Mouse (Mus musculus) heart, embryonic 14.5 days (tissue): ENCODE results near the gene Kat2b. TPM values are rescaled to one million over a fixed set of nuclear protein-coding genes. Genes with fewer than 3 reads are reported as not detected.
A peak's percentile ranks its signal among the peaks of the same experiment; 100 is the strongest.

Experiments used
- ATAC-seq: fragments of 200-750 bp; cut with Nextera tagmentation; 2 replicates; pipeline ENCODE4 v1.8.0; 2017; ENCODE audit warnings: low read depth, moderate TSS enrichment; ENCODE audit not compliant: insufficient number of reproducible peaks, insufficient read depth, low FRiP score
- H3K27ac ChIP-seq, 2 experiments: fragments of 200-500 bp in 1 of 2; fragments of 300-500 bp in 1 of 2; sonication (generic) in 1 of 2; replicated peaks in 1 of 2; 2 replicates each; pipeline ENCODE4 v1.5.1; 2012 to 2014; ENCODE audit warnings: low read depth in 2 of 2, low read length in 2 of 2, control low read depth in 1 of 2, mild to moderate bottlenecking in 1 of 2, mixed read lengths in 1 of 2; ENCODE audit not compliant: control insufficient read depth in 1 of 2, insufficient read depth in 1 of 2
- H3K27me3 ChIP-seq: fragments of 300-500 bp; sonication (generic); 2 replicates; pipeline ENCODE4 v1.6.1; 2014; ENCODE audit warnings: mild to moderate bottlenecking, low read length, control low read depth; ENCODE audit not compliant: control insufficient read depth, insufficient read depth
- H3K36me3 ChIP-seq: fragments of 300-500 bp; sonication (generic); 2 replicates; pipeline ENCODE4 v1.6.1; 2014; ENCODE audit warnings: mild to moderate bottlenecking, control low read depth, low read length, mixed read lengths; ENCODE audit not compliant: control insufficient read depth, insufficient read depth
- H3K4me1 ChIP-seq, 2 experiments: fragments of 200-500 bp in 1 of 2; fragments of 300-500 bp in 1 of 2; sonication (generic) in 1 of 2; 2 replicates each; pipeline ENCODE4 v1.6.1; 2012 to 2014; ENCODE audit warnings: low read length in 2 of 2, control low read depth in 1 of 2, mixed read lengths in 1 of 2; ENCODE audit not compliant: control insufficient read depth in 2 of 2, insufficient read depth in 2 of 2
- H3K4me2 ChIP-seq: fragments of 300-500 bp; sonication (generic); 2 replicates; pipeline ENCODE4 v1.6.1; 2014; ENCODE audit warnings: mild to moderate bottlenecking, low read length
- H3K4me3 ChIP-seq, 2 experiments: fragments of 200-500 bp in 1 of 2; fragments of 300-500 bp in 1 of 2; sonication (generic) in 1 of 2; 2 replicates each; pipeline ENCODE4 v1.5.1; 2012 to 2014; ENCODE audit warnings: low read length in 2 of 2, mild to moderate bottlenecking in 2 of 2, control low read depth in 1 of 2, low read depth in 1 of 2, moderate library complexity in 1 of 2; ENCODE audit not compliant: control insufficient read depth in 1 of 2, insufficient read depth in 1 of 2
- H3K9ac ChIP-seq: fragments of 300-500 bp; sonication (generic); 2 replicates; pipeline ENCODE4 v1.6.1; 2014; ENCODE audit warnings: mild to moderate bottlenecking, low read length
- H3K9me3 ChIP-seq: fragments of 300-500 bp; sonication (generic); 2 replicates; pipeline ENCODE4 v1.6.1; 2016; ENCODE audit warnings: low read length, control low read depth; ENCODE audit not compliant: control insufficient read depth
- WGBS: fragments of 180-500 bp; shearing (Covaris S2); extraction: QIAGEN DNeasy Blood & Tissue Kit; methylation state at CpG from one replicate; pipeline ENCODE4 v1.1.7; 2014; 5-methylcytosine and 5-hydroxymethylcytosine counted together
- polyA plus RNA-seq: library from polyadenylated mRNA; unstranded; fragments of >200 nt; fragmentation: Nextera tagmentation; extraction: Ambion mirVana; gene quantifications from 2 replicates; pipeline ENCODE4 v1.2.1, GENCODE M21; 2014

The Kat2b gene
- polyA plus RNA-seq, 1 experiment from 2014 or later = 16.6 TPM

DNA sequence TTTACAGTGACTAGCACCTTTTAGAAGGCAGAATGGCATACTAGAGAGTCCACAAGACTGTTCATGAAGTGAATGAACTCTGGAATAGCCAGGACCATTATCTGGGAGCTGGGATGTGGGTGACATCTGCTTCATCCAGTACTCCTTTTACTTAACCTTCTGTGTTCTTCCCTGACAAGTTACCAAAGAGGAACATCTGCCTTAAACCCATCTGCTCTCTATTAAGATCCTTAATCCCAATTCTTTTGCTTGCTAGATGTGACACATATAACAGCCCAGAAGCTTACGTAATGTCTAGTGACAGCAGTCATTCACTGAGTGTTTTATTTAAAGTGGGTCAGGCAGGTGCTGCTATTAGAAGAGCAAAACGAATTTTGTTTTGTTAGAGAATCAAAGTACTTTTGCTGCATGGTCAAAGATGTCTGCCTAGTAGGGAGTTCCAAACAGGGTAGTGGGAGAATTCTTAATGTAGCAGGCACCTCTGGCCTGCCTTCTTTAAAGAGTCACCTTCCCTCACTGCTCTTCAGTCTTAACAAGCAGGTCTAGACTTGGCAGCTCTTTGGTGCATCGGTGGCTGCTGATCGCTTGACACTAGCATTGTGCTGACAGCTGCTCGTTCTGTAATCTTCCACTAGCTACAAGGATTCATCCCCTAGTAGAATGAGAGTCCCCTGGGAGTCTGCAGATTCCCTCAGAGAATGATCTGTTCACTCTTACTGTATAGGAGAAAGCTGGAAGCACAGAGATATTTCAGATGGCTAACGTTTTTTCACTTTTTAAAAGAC is 94.6 kb downstream of the Kat2b start:
- peak; percentile 39 for ATAC-seq
- 32% methylated on average over 6 of the region's 6 CpGs for WGBS
- H3K4me2 ChIP-seq = no peak overlapping the region
- H3K27me3 ChIP-seq = no peaks in the 10 kb centered on the region
- no peaks in the 10 kb centered on the region for H3K9me3 ChIP-seq
- no peak overlapping the region for H3K9ac ChIP-seq
- peak overlapping the region in 1 of 2 experiments; percentile 47; a peak in 2 of 4 replicates for H3K27ac ChIP-seq
- H3K4me3 ChIP-seq = no peak overlapping the region
- H3K36me3 ChIP-seq = peaks cover 75% of the 10 kb centered on the region
- peaks cover 0 to 7% of the 10 kb centered on the region in 2 experiments; a peak in 1 of 4 replicates for H3K4me1 ChIP-seq

DNA sequence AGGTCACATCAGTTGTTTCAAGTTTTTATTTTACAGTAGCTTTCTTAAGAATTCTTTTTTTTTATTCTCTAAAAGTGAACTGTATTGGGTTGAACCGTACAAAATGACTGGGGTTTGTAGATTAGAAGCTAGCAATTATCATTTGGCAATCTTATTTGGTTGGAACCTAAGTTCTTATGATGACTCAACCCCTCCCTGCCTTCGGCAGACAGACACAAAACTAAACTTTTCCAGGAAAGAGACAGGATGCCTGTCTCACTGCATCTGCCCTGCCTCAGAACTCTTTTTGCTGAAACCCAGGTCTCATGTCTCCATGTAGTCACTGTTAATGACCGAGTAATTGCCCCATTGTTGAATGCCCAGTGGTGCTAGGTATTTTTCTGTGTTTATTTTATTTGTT is 97.6 kb downstream of the Kat2b start:
- H3K4me3 ChIP-seq = no peak overlapping the region
- no peaks in the 10 kb centered on the region for H3K9me3 ChIP-seq
- peaks cover 0 to 7% of the 10 kb centered on the region in 2 experiments; a peak in 1 of 4 replicates for H3K4me1 ChIP-seq
- no peaks in the 10 kb centered on the region for H3K27me3 ChIP-seq
- H3K4me2 ChIP-seq = no peak overlapping the region
- peaks cover 80% of the 10 kb centered on the region for H3K36me3 ChIP-seq
- ATAC-seq = no peak
- no peak overlapping the region for H3K27ac ChIP-seq
- H3K9ac ChIP-seq = no peak overlapping the region
- 72% methylated on average over 3 of the region's 3 CpGs for WGBS

DNA sequence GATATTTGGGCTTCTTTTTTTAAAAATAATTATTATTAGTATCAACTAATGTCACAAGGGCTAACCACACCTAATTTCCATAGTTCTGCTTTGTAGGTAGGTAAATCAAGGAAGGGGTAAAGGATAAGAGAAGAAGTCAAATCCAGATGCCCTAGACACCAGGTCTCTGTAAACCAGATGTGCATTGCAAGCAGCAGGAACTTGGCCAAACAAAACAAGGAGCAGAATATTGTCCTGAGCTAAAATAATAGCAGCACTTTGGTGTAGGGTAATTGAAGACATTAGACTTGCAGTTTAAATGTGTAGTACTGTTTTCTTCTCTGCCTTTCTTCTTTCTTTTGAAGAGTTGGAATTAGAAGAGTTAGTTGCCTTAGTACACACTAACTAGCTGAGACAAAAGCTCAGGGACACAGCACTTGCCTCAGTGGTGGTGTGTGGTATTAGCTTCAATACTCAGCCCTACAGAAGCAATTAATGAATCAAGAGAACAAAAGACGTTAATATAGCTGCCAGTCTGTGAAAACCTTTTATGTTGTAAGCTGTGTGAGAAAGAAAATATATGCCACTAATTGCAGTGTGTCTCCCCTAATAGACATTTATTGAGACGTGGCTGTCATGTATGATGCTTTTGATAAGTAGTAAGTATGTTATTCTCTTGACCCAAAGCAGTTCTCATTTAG is 98.2 kb downstream of the Kat2b start:
- ATAC-seq = no peak
- 88% methylated on average over 2 of the region's 2 CpGs for WGBS
- H3K36me3 ChIP-seq = peaks cover 83% of the 10 kb centered on the region
- no peaks in the 10 kb centered on the region for H3K27me3 ChIP-seq
- no peaks in the 10 kb centered on the region for H3K9me3 ChIP-seq
- no peak overlapping the region for H3K4me2 ChIP-seq
- no peak overlapping the region for H3K9ac ChIP-seq
- no peak overlapping the region for H3K4me3 ChIP-seq
- H3K4me1 ChIP-seq = peaks cover 0 to 7% of the 10 kb centered on the region in 2 experiments; a peak in 1 of 4 replicates
- H3K27ac ChIP-seq = no peak overlapping the region

DNA sequence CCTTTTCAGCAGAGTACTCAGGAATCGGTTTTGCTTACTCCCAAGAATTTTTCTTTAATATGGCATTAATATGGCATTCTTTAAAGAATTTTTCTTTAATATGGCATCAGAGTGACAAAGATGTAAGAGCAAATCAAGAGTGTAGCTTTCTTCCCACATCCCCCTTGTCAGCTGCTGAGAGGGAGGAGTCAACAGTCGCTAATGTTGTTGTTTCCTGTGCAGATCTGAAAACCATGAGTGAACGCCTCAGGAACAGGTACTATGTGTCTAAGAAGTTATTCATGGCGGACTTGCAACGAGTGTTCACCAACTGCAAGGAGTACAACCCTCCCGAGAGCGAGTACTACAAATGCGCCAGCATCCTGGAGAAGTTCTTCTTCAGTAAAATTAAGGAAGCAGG is 103.8 kb downstream of the Kat2b start:
- Histone ChIP-seq H3K27ac (no peak overlapping the region), H3K9me3 (no peaks in the 10 kb centered on the region), H3K4me3 (no peak overlapping the region), H3K36me3 (peaks cover 88% of the 10 kb centered on the region), H3K9ac (no peak overlapping the region), H3K4me1 (no peaks in the 10 kb centered on the region), H3K4me2 (no peak overlapping the region), H3K27me3 (no peaks in the 10 kb centered on the region)
- 89% methylated on average over 8 of the region's 8 CpGs for WGBS
- no peak for ATAC-seq

DNA sequence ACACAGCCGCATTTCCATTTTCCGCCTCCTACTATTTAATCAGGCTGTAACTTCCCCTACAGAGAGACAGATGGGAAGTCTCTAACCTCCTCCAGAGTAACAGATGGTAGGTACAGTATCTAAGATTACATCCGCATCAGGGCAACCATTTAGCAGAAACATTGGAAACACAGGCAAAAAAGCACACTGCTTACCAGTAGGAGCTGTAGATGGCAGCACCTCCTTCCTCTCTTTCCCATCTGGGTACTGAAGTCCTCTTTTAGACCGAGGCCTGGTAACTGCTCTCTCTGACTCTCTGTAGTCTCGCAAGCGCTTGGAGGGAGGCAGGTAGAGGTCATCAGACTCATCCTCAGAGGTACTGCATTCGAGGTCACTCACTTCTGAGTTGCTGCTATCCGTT is 112.1 kb downstream of the Kat2b start:
- H3K9ac ChIP-seq = no peak overlapping the region
- no peaks in the 10 kb centered on the region for H3K27me3 ChIP-seq
- no peaks in the 10 kb centered on the region for H3K4me1 ChIP-seq
- no peak overlapping the region for H3K27ac ChIP-seq
- no peak overlapping the region for H3K4me3 ChIP-seq
- peaks cover 89% of the 10 kb centered on the region for H3K36me3 ChIP-seq
- no peak overlapping the region for H3K4me2 ChIP-seq
- H3K9me3 ChIP-seq = no peaks in the 10 kb centered on the region
- WGBS = 70% methylated on average over 8 of the region's 8 CpGs
- no peak; the same call in 1 of the 2 replicates for ATAC-seq

DNA sequence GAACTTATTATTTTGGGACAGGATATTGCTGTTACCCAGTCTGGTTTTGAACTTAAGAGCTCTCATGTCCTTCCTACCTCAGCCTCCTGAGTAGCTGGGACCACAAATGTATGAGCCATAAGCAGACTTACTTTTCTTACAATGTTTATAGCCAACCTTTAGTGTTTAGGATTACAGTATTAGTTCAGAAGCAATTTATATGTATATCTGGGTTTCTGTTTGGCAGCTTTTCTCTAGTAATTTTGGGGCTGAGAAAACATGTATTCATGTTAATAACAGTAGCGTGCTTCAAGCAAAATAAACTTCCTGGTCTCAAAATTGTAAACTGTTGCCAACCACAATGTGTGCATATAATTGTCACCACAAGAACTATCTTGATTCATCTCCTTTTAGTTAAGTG is 121.7 kb downstream of the Kat2b start:
- no peak for ATAC-seq
- Histone ChIP-seq H3K27me3 (no peaks in the 10 kb centered on the region), H3K9ac (peak overlapping the region; percentile 82), H3K9me3 (no peaks in the 10 kb centered on the region), H3K4me1 (peaks cover 0 to 13% of the 10 kb centered on the region in 2 experiments; a peak in 1 of 4 replicates), H3K4me3 (peak overlapping the region in 1 of 2 experiments; percentile 68; a peak in 2 of 4 replicates), H3K27ac (no peak overlapping the region), H3K36me3 (peaks cover 31% of the 10 kb centered on the region), H3K4me2 (peak overlapping the region; percentile 76)
- WGBS = 15% methylated on average over 1 of the region's 1 CpGs

DNA sequence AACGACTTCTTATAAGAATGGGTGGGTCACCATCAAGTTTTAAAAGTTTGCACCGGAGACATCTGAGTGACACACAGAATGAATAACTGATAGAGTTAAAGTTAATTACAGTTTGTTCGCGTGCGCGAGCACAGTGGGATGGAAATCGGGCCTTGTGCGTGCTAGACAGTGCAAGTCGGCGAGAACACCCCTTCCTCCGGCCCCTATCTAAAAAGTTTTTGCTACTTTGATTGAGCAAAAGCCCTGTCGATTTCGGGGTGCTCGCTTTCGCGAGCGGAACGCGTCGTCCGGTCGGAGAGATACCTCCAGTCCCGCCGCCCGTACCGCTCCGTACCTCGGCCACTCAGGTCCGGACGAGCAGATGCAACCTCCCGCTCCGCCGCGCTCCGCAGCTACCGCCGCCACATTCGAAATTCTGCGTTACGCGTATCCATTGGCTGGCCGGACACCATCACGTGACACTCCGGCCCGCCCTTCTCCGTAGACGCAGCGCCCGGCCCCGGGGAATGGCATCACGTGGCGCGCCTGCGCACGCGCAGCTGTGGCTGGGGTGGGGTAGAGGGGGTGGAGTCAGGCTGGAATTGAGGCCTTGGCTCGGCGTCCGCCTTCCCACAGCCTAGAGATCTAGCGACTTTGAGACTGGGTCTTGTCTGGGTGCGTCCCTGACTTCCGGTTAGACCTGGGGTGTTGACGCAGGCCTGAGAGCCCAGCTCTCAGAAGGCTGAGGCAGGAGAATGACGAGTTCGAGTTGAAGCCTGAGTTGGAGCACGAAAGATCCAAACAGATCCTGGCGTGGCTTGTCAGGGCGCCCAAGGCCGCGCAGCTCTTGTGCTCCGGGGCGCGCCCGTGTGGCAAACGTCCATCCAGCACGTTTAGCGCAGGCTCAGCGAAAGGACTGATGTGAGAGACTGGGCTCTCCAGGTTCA is 122.5 kb downstream of the Kat2b start, which contains the start of gene Sgo1:
Gene Sgo1 (minus strand): TSS at position 457 of the 926 bp plus-strand sequence.
- under 1% methylated on average over 78 of the region's 78 CpGs for WGBS
- Histone ChIP-seq H3K4me2 (peak within 1 kb of the TSS; percentile 76), H3K27ac (peak within 1 kb of the TSS; percentile 98 to 100), H3K9ac (peak within 1 kb of the TSS; percentile 84), H3K9me3 (no peaks in the 10 kb centered on the region), H3K4me3 (peak within 1 kb of the TSS; percentile 68 to 78), H3K27me3 (no peaks in the 10 kb centered on the region), H3K4me1 (peaks cover 0 to 13% of the 10 kb centered on the region in 2 experiments; a peak in 1 of 4 replicates), H3K36me3 (peaks cover 29% of the 10 kb centered on the region)
- ATAC-seq = peak; percentile 99
